Comparison of ENCODE assay signal across 30 mouse cellular contexts in genomic region chrX:73062323-73062722, GRCm38 (mm10). TPM values are rescaled to one million over a fixed set of nuclear protein-coding genes. Genes with fewer than 3 reads are reported as not detected.
A peak's percentile ranks its signal among the peaks of the same experiment; 100 is the strongest.
DNase-seq lines count a peak whose midpoint lies in the region; ATAC-seq and TF ChIP-seq lines count a peak whose summit lies in the region.
"Had no signal": no experiment of that assay in that cellular context is flagged by ENCODE, and none has a peak within 500 bp of the region (broad histone marks: within the 10 kb centered on the region; RNA-seq: fewer than 3 reads in every experiment).

No protein-coding gene starts in this region.

- no peaks in the 10 kb centered on the region for H3K79me2 ChIP-seq in MEL (ENCODE audit: control insufficient read depth, insufficient read depth, low read length, poor library complexity)

- TF ChIP-seq POLR2A in lung, adult 2 months (IDR thresholded peaks at IDR 0.05; ENCODE audit: borderline replicate concordance, extremely low read depth, low read depth, low read length) = no peak
- no peak for TF ChIP-seq POLR2A in MEL (IDR thresholded peaks at IDR 0.05; ENCODE audit: control insufficient read depth in 1 of 2, insufficient read depth in 1 of 2, low read depth in 1 of 2, low read length in 2 of 2, poor library complexity in 1 of 2)

- no peak for ATAC-seq in lung, embryonic 15.5 days (ENCODE audit: borderline replicate concordance, extremely low read depth, low FRiP score, low TSS enrichment)
- peak; percentile 32; the same call in 1 of the 2 replicates for ATAC-seq in common myeloid progenitor, adult 5-6 weeks (replicated peaks; ENCODE audit: low read depth, poor library complexity, severe bottlenecking)
- ATAC-seq in megakaryocyte-erythroid progenitor cell, adult 5-6 weeks (replicated peaks; ENCODE audit: low FRiP score, low TSS enrichment, poor library complexity, severe bottlenecking) = peak; percentile 63
- ATAC-seq: forebrain, embryonic 15.5 days; intestine, embryonic 15.5 days had no signal

- no peaks in the 10 kb centered on the region for H3K36me3 ChIP-seq in lung, embryonic 15.5 days
- peaks cover 0 to 8% of the 10 kb centered on the region in 2 experiments; a peak in 2 of 4 replicates for H3K36me3 ChIP-seq in MEL (ENCODE audit: control insufficient read depth in 1 of 2, insufficient read depth in 2 of 2, low read length in 2 of 2)
- H3K36me3 ChIP-seq: embryonic facial prominence, embryonic 15.5 days; forebrain, embryonic 15.5 days; heart, embryonic 10.5 days; heart, embryonic 13.5 days; hindbrain, embryonic 12.5 days; hindbrain, embryonic 15.5 days; intestine, embryonic 15.5 days had no signal

- DNase-seq in lung, adult 2 months = no peak
- peak; percentile 51 for DNase-seq in MEL (ENCODE audit: low read depth, low spot score)
- no peak for DNase-seq in right cerebral cortex, postnatal 36 days (ENCODE audit: low spot score in 2 of 2)
- DNase-seq in thymus, postnatal 10 days (ENCODE audit: low spot score in 2 of 2) = no peak
- DNase-seq: adrenal gland, adult 2 months; adrenal gland, postnatal 14 days; cerebellum, adult 11 months; cerebellum, adult 2 months; cerebellum, adult 9-11 months; cerebellum, postnatal 25 days; embryo, embryonic 11 days; gastrocnemius, postnatal 10 days; gastrocnemius, postnatal 36 days; heart, adult 2 months; heart, postnatal 14 days; heart, postnatal 4 days had no signal

- 31% methylated on average over 5 of the region's 5 CpGs for WGBS in lung, embryonic 15.5 days
- WGBS in lung, adult 2 months = 35% methylated on average over 5 of the region's 5 CpGs

- TF ChIP-seq RAD21 in MEL (IDR thresholded peaks at IDR 0.05; ENCODE audit: low read depth, low read length) = no peak

- H3K9me3 ChIP-seq in lung, embryonic 15.5 days = no peaks in the 10 kb centered on the region
- no peaks in the 10 kb centered on the region for H3K9me3 ChIP-seq in MEL (replicated peaks; ENCODE audit: insufficient read depth, low read length)
- H3K9me3 ChIP-seq: embryonic facial prominence, embryonic 15.5 days; forebrain, embryonic 15.5 days; heart, embryonic 10.5 days; heart, embryonic 13.5 days; hindbrain, embryonic 12.5 days; hindbrain, embryonic 15.5 days; intestine, embryonic 15.5 days had no signal

- H3K4me1 ChIP-seq in lung, embryonic 15.5 days = peaks cover 5% of the 10 kb centered on the region; the same call in 1 of the 2 replicates
- H3K4me1 ChIP-seq in lung, adult 2 months (ENCODE audit: control insufficient read depth, insufficient read depth, low read length) = no peaks in the 10 kb centered on the region
- peaks cover 0 to 6% of the 10 kb centered on the region in 2 experiments; a peak in 3 of 4 replicates for H3K4me1 ChIP-seq in MEL (ENCODE audit: control insufficient read depth in 1 of 2, insufficient read depth in 2 of 2, low read length in 2 of 2)
- H3K4me1 ChIP-seq: forebrain, embryonic 15.5 days; heart, embryonic 13.5 days; hindbrain, embryonic 15.5 days; intestine, embryonic 15.5 days had no signal

- H3K27ac ChIP-seq in lung, embryonic 15.5 days = peak overlapping the region; percentile 57
- no peak overlapping the region for H3K27ac ChIP-seq in MEL (ENCODE audit: control insufficient read depth, low read depth, low read length)
- H3K27ac ChIP-seq: embryonic facial prominence, embryonic 15.5 days; forebrain, embryonic 15.5 days; heart, adult 2 months; heart, embryonic 10.5 days; heart, embryonic 13.5 days; hindbrain, embryonic 12.5 days; hindbrain, embryonic 15.5 days; intestine, embryonic 15.5 days had no signal

- H3K4me3 ChIP-seq in lung, embryonic 15.5 days = no peak overlapping the region
- no peak overlapping the region for H3K4me3 ChIP-seq in lung, adult 2 months (replicated peaks; ENCODE audit: extremely low read depth, low read depth, low read length)
- peak overlapping the region in 1 of 2 experiments; percentile 26; a peak in 1 of 4 replicates for H3K4me3 ChIP-seq in MEL (ENCODE audit: control insufficient read depth in 1 of 2, insufficient read depth in 1 of 2, low read depth in 2 of 2, low read length in 2 of 2)
- H3K4me3 ChIP-seq: embryonic facial prominence, embryonic 15.5 days; forebrain, embryonic 15.5 days; heart, adult 2 months; heart, embryonic 10.5 days; heart, embryonic 13.5 days; hindbrain, embryonic 12.5 days; hindbrain, embryonic 15.5 days; intestine, embryonic 15.5 days had no signal

- H3K4me2 ChIP-seq in lung, embryonic 15.5 days = no peak overlapping the region
- H3K4me2 ChIP-seq: embryonic facial prominence, embryonic 15.5 days; forebrain, embryonic 15.5 days; heart, embryonic 13.5 days; hindbrain, embryonic 12.5 days; hindbrain, embryonic 15.5 days; intestine, embryonic 15.5 days had no signal

- TF ChIP-seq CTCF in lung, adult 2 months (IDR thresholded peaks at IDR 0.05; ENCODE audit: insufficient read depth, low read length) = no peak
- no peak for TF ChIP-seq CTCF in MEL (IDR thresholded peaks at IDR 0.05 in 2 of 3, conservative IDR thresholded peaks at IDR 0.05 in 1 of 3; ENCODE audit: control insufficient read depth in 1 of 3, insufficient read depth in 1 of 3, low read depth in 2 of 3, low read length in 3 of 3, poor library complexity in 1 of 3, severe bottlenecking in 1 of 3)

- H3K27me3 ChIP-seq in lung, embryonic 15.5 days = peaks cover 10% of the 10 kb centered on the region; the same call in 1 of the 2 replicates
- no peaks in the 10 kb centered on the region for H3K27me3 ChIP-seq in MEL (ENCODE audit: control insufficient read depth in 1 of 2, insufficient read depth in 2 of 2, low read length in 2 of 2)
- H3K27me3 ChIP-seq: forebrain, embryonic 15.5 days; hindbrain, embryonic 15.5 days; intestine, embryonic 15.5 days had no signal

- peak; percentile 34 to 58; a peak in 3 of 4 replicates for TF ChIP-seq EP300 in MEL (IDR thresholded peaks at IDR 0.05; ENCODE audit: low read depth in 1 of 2, low read length in 2 of 2)

- no peak overlapping the region for H3K9ac ChIP-seq in lung, embryonic 15.5 days
- H3K9ac ChIP-seq in MEL (ENCODE audit: control insufficient read depth, low read depth, low read length, poor library complexity, severe bottlenecking) = no peak overlapping the region; the same call in 1 of the 2 replicates
- H3K9ac ChIP-seq: embryonic facial prominence, embryonic 15.5 days; forebrain, embryonic 15.5 days; heart, embryonic 13.5 days; hindbrain, embryonic 12.5 days; hindbrain, embryonic 15.5 days; intestine, embryonic 15.5 days had no signal

TF ChIP-seq in MEL, 35 proteins besides CTCF, POLR2A, EP300 and RAD21 (continues in another document):
- TF ChIP-seq ZNF384 (IDR thresholded peaks at IDR 0.05; ENCODE audit: low read depth, low read length) (no peak), ETS1 (IDR thresholded peaks at IDR 0.05; ENCODE audit: low read depth, low read length) (peak; percentile 63; the same call in 1 of the 2 replicates), MYC (IDR thresholded peaks at IDR 0.05; ENCODE audit: low read depth, low read length) (no peak)

RNA-seq across cellular contexts. Expression of gene Pnma3, which starts 2.3 kb away (rescaled TPM):
- 0.17 and 0.18 TPM in 2 replicates for polyA plus RNA-seq in lung, embryonic 15.5 days (2015; fragmentation: Nextera tagmentation; extraction: Ambion mirVana)
- polyA plus RNA-seq in lung, adult 2 months (2012; rRNA removed) = not detected in 2 replicates
- not detected in 2 replicates for total RNA-seq in MEL (2012; rRNA removed)
- not detected for polyA plus RNA-seq in MEL (2012; ENCODE audit: insufficient read depth in 1 of 2, insufficient read length in 2 of 2, low read depth in 1 of 2, low replicate concordance in 2 of 2, missing spikeins in 1 of 2)
- total RNA-seq in common myeloid progenitor, adult 5-6 weeks (2017) = not detected in 2 replicates
- total RNA-seq in megakaryocyte-erythroid progenitor cell, adult 5-6 weeks (2014; fragmentation: Nextera tagmentation) = not detected in 2 replicates
- not detected in 2 replicates for total RNA-seq in megakaryocyte-erythroid progenitor cell, adult 5-6 weeks (2017)
- total RNA-seq: gastrocnemius, postnatal 36 days; granulocyte monocyte progenitor cell, adult 5-6 weeks; heart, adult 2 months; heart, postnatal 14 days; heart, postnatal 4 days had no signal
- polyA plus RNA-seq: heart, adult 2 months; heart, embryonic 13.5 days; heart, embryonic 16.5 days had no signal

RNA-seq across cellular contexts. Expression of gene Xlr4a, which starts 20.0 kb away (rescaled TPM):
- 0.87 and 2.5 TPM in 2 replicates for polyA plus RNA-seq in lung, embryonic 15.5 days (2015; fragmentation: Nextera tagmentation; extraction: Ambion mirVana)
- 0.10 TPM in 1 of 2 replicates, not detected in the other for polyA plus RNA-seq in lung, adult 2 months (2012; rRNA removed)
- total RNA-seq in MEL (2012; rRNA removed) = 0.19 TPM in 1 of 2 replicates, not detected in the other
- under 1 TPM in 1 of 2 experiments, not detected in 1; 0.29 TPM for polyA plus RNA-seq in MEL (2012; ENCODE audit: insufficient read depth in 1 of 2, insufficient read length in 2 of 2, low read depth in 1 of 2, low replicate concordance in 2 of 2, missing spikeins in 1 of 2)
- total RNA-seq in common myeloid progenitor, adult 5-6 weeks (2017) = 11.7 and 42.1 TPM in 2 replicates
- total RNA-seq in megakaryocyte-erythroid progenitor cell, adult 5-6 weeks (2014; fragmentation: Nextera tagmentation) = 12.6 and 21.7 TPM in 2 replicates
- total RNA-seq in megakaryocyte-erythroid progenitor cell, adult 5-6 weeks (2017) = 30.9 and 41.9 TPM in 2 replicates
- total RNA-seq: gastrocnemius, postnatal 10 days; gastrocnemius, postnatal 36 days had no signal
- polyA plus RNA-seq: adrenal gland, adult 2 months; forebrain, embryonic 11.5 days had no signal

RNA-seq across cellular contexts. Expression of gene Pnma5, which starts 25.4 kb away (rescaled TPM):
- 0.08 TPM in 1 of 2 replicates, not detected in the other for polyA plus RNA-seq in lung, embryonic 15.5 days (2015; fragmentation: Nextera tagmentation; extraction: Ambion mirVana)
- not detected in 2 replicates for polyA plus RNA-seq in lung, adult 2 months (2012; rRNA removed)
- 0.08 and 0.10 TPM in 2 replicates for total RNA-seq in MEL (2012; rRNA removed)
- under 1 TPM in 1 of 2 experiments, not detected in 1; 0.11 TPM for polyA plus RNA-seq in MEL (2012; ENCODE audit: insufficient read depth in 1 of 2, insufficient read length in 2 of 2, low read depth in 1 of 2, low replicate concordance in 2 of 2, missing spikeins in 1 of 2)
- total RNA-seq in common myeloid progenitor, adult 5-6 weeks (2017) = not detected in 2 replicates
- total RNA-seq in megakaryocyte-erythroid progenitor cell, adult 5-6 weeks (2014; fragmentation: Nextera tagmentation) = not detected in 2 replicates
- total RNA-seq in megakaryocyte-erythroid progenitor cell, adult 5-6 weeks (2017) = not detected in 2 replicates
- total RNA-seq: gastrocnemius, postnatal 10 days; granulocyte monocyte progenitor cell, adult 5-6 weeks; heart, adult 2 months had no signal
- polyA plus RNA-seq: adrenal gland, adult 2 months; embryonic facial prominence, embryonic 11.5 days; forebrain, embryonic 15.5 days; heart, adult 2 months; heart, embryonic 16.5 days; hindbrain, embryonic 12.5 days; intestine, embryonic 15.5 days had no signal

RNA-seq across cellular contexts. Expression of gene Xlr3a, which starts 34.6 kb away (rescaled TPM):
- 2.2 and 4.1 TPM in 2 replicates for polyA plus RNA-seq in lung, embryonic 15.5 days (2015; fragmentation: Nextera tagmentation; extraction: Ambion mirVana)
- 0.82 and 0.98 TPM in 2 replicates for polyA plus RNA-seq in lung, adult 2 months (2012; rRNA removed)
- total RNA-seq in MEL (2012; rRNA removed) = 76.4 and 94.5 TPM in 2 replicates
- 100 to 1,000 TPM in 1 of 2 experiments, not detected in 1; 161 TPM for polyA plus RNA-seq in MEL (2012; ENCODE audit: insufficient read depth in 1 of 2, insufficient read length in 2 of 2, low read depth in 1 of 2, low replicate concordance in 2 of 2, missing spikeins in 1 of 2)
- 4.1 and 8.2 TPM in 2 replicates for total RNA-seq in common myeloid progenitor, adult 5-6 weeks (2017)
- 1.2 and 4.0 TPM in 2 replicates for total RNA-seq in megakaryocyte-erythroid progenitor cell, adult 5-6 weeks (2014; fragmentation: Nextera tagmentation)
- total RNA-seq in megakaryocyte-erythroid progenitor cell, adult 5-6 weeks (2017) = 15.0 TPM in 1 of 2 replicates, not detected in the other

RNA-seq across cellular contexts. Expression of gene Gm14685, which starts 54.5 kb away (rescaled TPM):
- 0.11 and 0.14 TPM in 2 replicates for polyA plus RNA-seq in lung, embryonic 15.5 days (2015; fragmentation: Nextera tagmentation; extraction: Ambion mirVana)
- polyA plus RNA-seq in lung, adult 2 months (2012; rRNA removed) = 0.65 and 0.71 TPM in 2 replicates
- total RNA-seq in MEL (2012; rRNA removed) = not detected in 2 replicates
- not detected for polyA plus RNA-seq in MEL (2012; ENCODE audit: insufficient read depth in 1 of 2, insufficient read length in 2 of 2, low read depth in 1 of 2, low replicate concordance in 2 of 2, missing spikeins in 1 of 2)
- total RNA-seq in common myeloid progenitor, adult 5-6 weeks (2017) = not detected in 2 replicates
- not detected in 2 replicates for total RNA-seq in megakaryocyte-erythroid progenitor cell, adult 5-6 weeks (2014; fragmentation: Nextera tagmentation)
- not detected in 2 replicates for total RNA-seq in megakaryocyte-erythroid progenitor cell, adult 5-6 weeks (2017)
- total RNA-seq: adrenal gland, adult 2 months; gastrocnemius, postnatal 10 days; gastrocnemius, postnatal 36 days; granulocyte monocyte progenitor cell, adult 5-6 weeks; heart, adult 2 months; heart, postnatal 14 days; heart, postnatal 4 days had no signal
- polyA plus RNA-seq: adrenal gland, adult 2 months; embryonic facial prominence, embryonic 11.5 days; forebrain, embryonic 11.5 days; heart, embryonic 13.5 days had no signal

Comparison
In these comparisons a context has a peak if more than half of its experiments do, and no peak if none do; other contexts are left out.
1. RNA of gene Xlr4a, which starts 20.0 kb away (total RNA-seq): 12.6 to 41.9 TPM in megakaryocyte-erythroid progenitor cell, adult 5-6 weeks and 11.7 to 42.1 TPM in common myeloid progenitor, adult 5-6 weeks; 0.19 TPM in MEL; every median in the first group is over 10 times any median in the second.